In the genomic region with DNA sequence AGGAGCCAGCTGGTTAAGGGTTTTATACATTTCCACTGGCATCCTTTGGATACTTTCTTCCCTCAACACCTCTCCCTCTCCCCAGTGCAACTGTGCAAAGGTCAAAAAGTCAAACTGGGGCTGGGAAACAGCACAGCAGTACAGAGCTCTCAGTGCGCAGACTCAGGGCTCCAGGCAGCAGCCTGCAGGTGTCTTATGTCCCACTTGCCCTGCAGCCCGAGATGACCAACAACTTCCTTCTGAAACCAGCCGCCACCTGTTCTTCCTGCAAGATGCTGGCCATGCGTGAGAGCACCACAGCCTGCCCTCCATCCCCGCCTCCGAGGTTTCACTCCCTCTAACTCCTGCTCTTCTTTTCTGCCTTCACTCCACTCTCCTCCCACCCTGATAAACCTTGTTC, we compare ENCODE assay signal across 8 mouse cellular contexts. TPM values are rescaled to one million over a fixed set of nuclear protein-coding genes. Genes with fewer than 3 reads are reported as not detected.
DNase-seq lines count a peak whose midpoint lies in the region; ATAC-seq and TF ChIP-seq lines count a peak whose summit lies in the region.

No protein-coding gene starts in this region.

- WGBS in heart, embryonic 14.5 days: 31% methylated on average over 6 of the region's 6 CpGs
- 34% methylated on average over 6 of the region's 6 CpGs for WGBS in heart, embryonic 11.5 days (ENCODE audit: insufficient replicate concordance)
- WGBS in hindbrain, embryonic 14.5 days: 59% methylated on average over 6 of the region's 6 CpGs
- WGBS in liver, postnatal 0 days (ENCODE audit: insufficient replicate concordance): 42% methylated on average over 6 of the region's 6 CpGs

- no peaks in the 10 kb centered on the region for H3K36me3 ChIP-seq in heart, embryonic 14.5 days (ENCODE audit: control insufficient read depth, insufficient read depth, low read length)
- no peaks in the 10 kb centered on the region for H3K36me3 ChIP-seq in heart, embryonic 11.5 days (ENCODE audit: control insufficient read depth, insufficient read depth, low read length)
- H3K36me3 ChIP-seq in hindbrain, embryonic 14.5 days (replicated peaks; ENCODE audit: control insufficient read depth, insufficient read depth): no peaks in the 10 kb centered on the region
- H3K36me3 ChIP-seq in liver, postnatal 0 days (replicated peaks; ENCODE audit: insufficient read depth, low read length): no peaks in the 10 kb centered on the region

- H3K4me1 ChIP-seq in heart, embryonic 14.5 days (ENCODE audit: control insufficient read depth in 2 of 2, insufficient read depth in 2 of 2, low read length in 2 of 2): peaks cover 21 to 37% of the 10 kb centered on the region in 2 experiments
- H3K4me1 ChIP-seq in heart, embryonic 11.5 days (ENCODE audit: control insufficient read depth, insufficient read depth, low read length): peaks cover 31% of the 10 kb centered on the region
- H3K4me1 ChIP-seq in hindbrain, embryonic 14.5 days (replicated peaks; ENCODE audit: control insufficient read depth, insufficient read depth, low read length): peaks cover 32% of the 10 kb centered on the region
- H3K4me1 ChIP-seq in liver, postnatal 0 days (ENCODE audit: insufficient read depth): peaks cover 29% of the 10 kb centered on the region

- ATAC-seq in heart, embryonic 14.5 days (ENCODE audit: insufficient number of reproducible peaks, insufficient read depth, low FRiP score, low read depth): no peak
- no peak for ATAC-seq in heart, embryonic 11.5 days (replicated peaks; ENCODE audit: insufficient number of reproducible peaks, low FRiP score, low TSS enrichment)
- no peak for ATAC-seq in hindbrain, embryonic 14.5 days (ENCODE audit: low FRiP score)
- ATAC-seq in liver, postnatal 0 days: no peak
- no peak for ATAC-seq in erythroid progenitor cell, adult 5-6 weeks (replicated peaks; ENCODE audit: low FRiP score, poor library complexity, severe bottlenecking)

- no peak overlapping the region for H3K4me3 ChIP-seq in heart, embryonic 14.5 days (ENCODE audit: control insufficient read depth in 1 of 2, insufficient read depth in 1 of 2, low read depth in 1 of 2, low read length in 2 of 2)
- H3K4me3 ChIP-seq in heart, embryonic 11.5 days (ENCODE audit: low read depth, low read length): no peak overlapping the region
- H3K4me3 ChIP-seq in hindbrain, embryonic 14.5 days (replicated peaks; ENCODE audit: low read length): no peak overlapping the region
- no peak overlapping the region for H3K4me3 ChIP-seq in liver, postnatal 0 days (ENCODE audit: low read depth, low read length)

- H3K4me2 ChIP-seq in heart, embryonic 14.5 days (ENCODE audit: low read length): peak overlapping the region; percentile 34; the same call in 1 of the 2 replicates
- H3K4me2 ChIP-seq in heart, embryonic 11.5 days: no peak overlapping the region
- no peak overlapping the region for H3K4me2 ChIP-seq in hindbrain, embryonic 14.5 days (replicated peaks)
- no peak overlapping the region for H3K4me2 ChIP-seq in liver, postnatal 0 days (ENCODE audit: low read depth, low read length)

- no peak for TF ChIP-seq EP300 in liver, postnatal 0 days (IDR thresholded peaks at IDR 0.05; ENCODE audit: low read depth)

- H3K9me3 ChIP-seq in heart, embryonic 14.5 days (ENCODE audit: control insufficient read depth, low read length): no peaks in the 10 kb centered on the region
- no peaks in the 10 kb centered on the region for H3K9me3 ChIP-seq in heart, embryonic 11.5 days (replicated peaks; ENCODE audit: control insufficient read depth, low read length)
- no peaks in the 10 kb centered on the region for H3K9me3 ChIP-seq in hindbrain, embryonic 14.5 days (ENCODE audit: control insufficient read depth, low read length)
- no peaks in the 10 kb centered on the region for H3K9me3 ChIP-seq in liver, postnatal 0 days (ENCODE audit: low read length)

- H3K27me3 ChIP-seq in heart, embryonic 14.5 days (ENCODE audit: control insufficient read depth, insufficient read depth, low read length): no peaks in the 10 kb centered on the region
- H3K27me3 ChIP-seq in heart, embryonic 11.5 days (ENCODE audit: control insufficient read depth, insufficient read depth, low read length): no peaks in the 10 kb centered on the region
- no peaks in the 10 kb centered on the region for H3K27me3 ChIP-seq in hindbrain, embryonic 14.5 days (ENCODE audit: control insufficient read depth, insufficient read depth, low read length)
- no peaks in the 10 kb centered on the region for H3K27me3 ChIP-seq in liver, postnatal 0 days (ENCODE audit: insufficient read depth, low read length)

- H3K9ac ChIP-seq in heart, embryonic 14.5 days (ENCODE audit: low read length): peak overlapping the region; percentile 25; the same call in 1 of the 2 replicates
- H3K9ac ChIP-seq in heart, embryonic 11.5 days (ENCODE audit: low read depth, low read length): no peak overlapping the region
- no peak overlapping the region for H3K9ac ChIP-seq in hindbrain, embryonic 14.5 days
- no peak overlapping the region for H3K9ac ChIP-seq in liver, postnatal 0 days (replicated peaks)

- TF ChIP-seq POLR2A in brain, embryonic 14.5 days (IDR thresholded peaks at IDR 0.05; ENCODE audit: borderline replicate concordance, extremely low read depth, insufficient read depth, insufficient read length, poor library complexity, severe bottlenecking): no peak

- DNase-seq in brain, embryonic 14.5 days (ENCODE audit: low read depth): peak; percentile 17
- no peak for DNase-seq in hindbrain, embryonic 14.5 days (ENCODE audit: low spot score)
- peak; percentile 51 for DNase-seq in liver, postnatal 0 days
- DNase-seq in spleen, postnatal 4 days (ENCODE audit: low spot score in 2 of 2): peak; percentile 51 to 70
- no peak for DNase-seq in adrenal gland, adult 8-10 months

- H3K27ac ChIP-seq in heart, embryonic 14.5 days (replicated peaks in 1 of 2; ENCODE audit: control insufficient read depth in 1 of 2, insufficient read depth in 1 of 2, low read depth in 2 of 2, low read length in 2 of 2): peak overlapping the region; percentile 46 to 99; a peak in 3 of 4 replicates
- H3K27ac ChIP-seq in heart, embryonic 11.5 days (ENCODE audit: low read depth, low read length): no peak overlapping the region
- peak overlapping the region; percentile 52; the same call in 1 of the 2 replicates for H3K27ac ChIP-seq in hindbrain, embryonic 14.5 days
- 0 out of 2 replicates have a peak overlapping the region, but pooled peaks have one; percentile 8 for H3K27ac ChIP-seq in liver, postnatal 0 days (ENCODE audit: low read depth)

- TF ChIP-seq CTCF in brain, embryonic 14.5 days (IDR thresholded peaks at IDR 0.05; ENCODE audit: borderline replicate concordance, extremely low read depth, insufficient read depth, insufficient read length): no peak
- TF ChIP-seq CTCF in liver, postnatal 0 days (IDR thresholded peaks at IDR 0.05; ENCODE audit: low read depth): no peak

RNA-seq across cellular contexts. Expression of a gene that starts 5.6 kb away (rescaled TPM):
- polyA plus RNA-seq in heart, embryonic 14.5 days (2014; fragmentation: Nextera tagmentation; extraction: Ambion mirVana): 6.4 and 7.4 TPM in 2 replicates
- 4.1 and 4.9 TPM in 2 replicates for polyA plus RNA-seq in heart, embryonic 11.5 days (2014; fragmentation: Nextera tagmentation; extraction: Ambion mirVana)
- 13.5 and 24.9 TPM in 2 replicates for polyA plus RNA-seq in brain, embryonic 14.5 days (2012; rRNA removed)
- polyA plus RNA-seq in hindbrain, embryonic 14.5 days (2014; fragmentation: Nextera tagmentation; extraction: Ambion mirVana): 9.8 and 11.7 TPM in 2 replicates
- polyA plus RNA-seq in liver, postnatal 0 days (2015; fragmentation: Nextera tagmentation; extraction: Ambion mirVana): 1.8 and 1.9 TPM in 2 replicates
- total RNA-seq in erythroid progenitor cell, adult 5-6 weeks (2015; ENCODE audit: low replicate concordance): 28.8 and 64.6 TPM in 2 replicates
- total RNA-seq in erythroid progenitor cell, adult 5-6 weeks (2017; ENCODE audit: low replicate concordance): 18.7 and 68.4 TPM in 2 replicates
- total RNA-seq in adrenal gland, adult 8-10 months (2022): 10 to 100 TPM; 22.1 to 32.4 (median 26.6) TPM

RNA-seq across cellular contexts. Expression of a gene that starts 37.8 kb away (rescaled TPM):
- 53.1 and 54.7 TPM in 2 replicates for polyA plus RNA-seq in heart, embryonic 14.5 days (2014; fragmentation: Nextera tagmentation; extraction: Ambion mirVana)
- 53.4 and 54.1 TPM in 2 replicates for polyA plus RNA-seq in heart, embryonic 11.5 days (2014; fragmentation: Nextera tagmentation; extraction: Ambion mirVana)
- 33.7 and 40.8 TPM in 2 replicates for polyA plus RNA-seq in brain, embryonic 14.5 days (2012; rRNA removed)
- 54.7 and 61.6 TPM in 2 replicates for polyA plus RNA-seq in hindbrain, embryonic 14.5 days (2014; fragmentation: Nextera tagmentation; extraction: Ambion mirVana)
- polyA plus RNA-seq in liver, postnatal 0 days (2015; fragmentation: Nextera tagmentation; extraction: Ambion mirVana): 24.1 and 30.1 TPM in 2 replicates
- 3.2 and 7.5 TPM in 2 replicates for total RNA-seq in erythroid progenitor cell, adult 5-6 weeks (2015; ENCODE audit: low replicate concordance)
- total RNA-seq in erythroid progenitor cell, adult 5-6 weeks (2017; ENCODE audit: low replicate concordance): 1.1 and 2.7 TPM in 2 replicates
- 10 to 100 TPM; 22.8 to 28.3 (median 26.7) TPM for total RNA-seq in adrenal gland, adult 8-10 months (2022)

RNA-seq across cellular contexts. Expression of a gene that starts 57.5 kb away (rescaled TPM):
- not detected in 2 replicates for polyA plus RNA-seq in heart, embryonic 14.5 days (2014; fragmentation: Nextera tagmentation; extraction: Ambion mirVana)
- not detected in 2 replicates for polyA plus RNA-seq in heart, embryonic 11.5 days (2014; fragmentation: Nextera tagmentation; extraction: Ambion mirVana)
- 0.03 TPM in 1 of 2 replicates, not detected in the other for polyA plus RNA-seq in brain, embryonic 14.5 days (2012; rRNA removed)
- not detected in 2 replicates for polyA plus RNA-seq in hindbrain, embryonic 14.5 days (2014; fragmentation: Nextera tagmentation; extraction: Ambion mirVana)
- polyA plus RNA-seq in liver, postnatal 0 days (2015; fragmentation: Nextera tagmentation; extraction: Ambion mirVana): not detected in 2 replicates
- not detected in 2 replicates for total RNA-seq in erythroid progenitor cell, adult 5-6 weeks (2015; ENCODE audit: low replicate concordance)
- not detected in 2 replicates for total RNA-seq in erythroid progenitor cell, adult 5-6 weeks (2017; ENCODE audit: low replicate concordance)
- not detected for total RNA-seq in adrenal gland, adult 8-10 months (2022)

Comparison
In these comparisons a context has a peak if more than half of its experiments do, and no peak if none do; other contexts are left out.
1. DNase-seq: peak in brain, embryonic 14.5 days (single experiment), liver, postnatal 0 days (single experiment) and spleen, postnatal 4 days (2 of 2); none in hindbrain, embryonic 14.5 days (single experiment) and adrenal gland, adult 8-10 months (single experiment).